Mouse (Mus musculus) thymus, postnatal 0 days (tissue): ENCODE measurements at regions not wholly inside any gene's neighbourhood (a gene's known extent, or its start where the extent isn't known, plus 50 kb on each side); places are given as distances from the start of the nearest gene placed in this dataset.
"Not testable (repeated sequence)": the region's sequence is repeated elsewhere in the genome, so short reads cannot be mapped to it uniquely, and the experiment has no call there.

ENCODE experiments used
- DNase-seq: peaks from one replicate; pipeline ENCODE4 v3.0.0-alpha.2; 2015; ENCODE audit warnings: low spot score

DNA sequence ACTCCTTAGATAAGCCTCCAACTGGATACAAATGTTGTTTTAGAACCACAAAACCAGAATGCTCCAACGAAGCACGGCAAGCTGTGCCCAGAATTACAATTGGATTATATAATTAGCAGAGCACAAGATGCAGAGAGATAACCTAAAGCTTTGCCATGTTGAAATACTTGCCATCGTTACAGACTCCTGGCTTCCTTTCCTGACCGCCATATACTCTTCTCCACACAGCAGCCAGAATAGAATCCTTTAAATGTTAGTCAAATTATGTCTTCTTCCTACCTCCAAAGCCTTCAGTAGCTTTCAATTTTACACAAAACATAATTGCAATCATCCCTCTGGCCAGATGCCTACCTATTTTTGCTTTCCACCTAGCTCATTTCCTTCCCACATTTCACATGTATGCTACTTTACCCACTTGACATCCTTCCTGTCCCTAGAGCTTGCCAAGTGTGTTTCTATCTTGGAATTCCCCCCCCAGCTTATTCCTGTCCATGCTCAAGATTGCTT, 52.8 kb upstream of the G2e3 start:
- DNase-seq, result no peak

DNA sequence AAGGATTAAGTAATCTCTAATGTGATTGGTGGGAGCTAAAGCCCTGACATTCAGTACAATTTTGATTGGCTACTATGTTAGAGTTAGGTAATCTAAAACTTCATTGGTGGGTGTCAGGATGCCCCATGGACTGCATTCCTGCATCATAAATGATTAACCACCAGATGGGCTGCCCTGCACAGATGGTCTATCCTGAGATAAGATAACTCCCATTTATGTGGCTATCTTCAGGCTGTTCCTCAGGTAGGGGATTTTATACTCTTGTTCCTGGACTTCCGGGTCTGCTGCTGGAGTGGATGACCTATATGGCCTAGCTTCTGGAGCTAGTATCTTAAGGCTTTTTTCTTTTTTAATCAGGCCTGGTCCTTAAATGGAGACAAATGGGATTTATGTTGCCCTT, 69.5 kb upstream of the G2e3 start:
- DNase-seq, result no peak

DNA sequence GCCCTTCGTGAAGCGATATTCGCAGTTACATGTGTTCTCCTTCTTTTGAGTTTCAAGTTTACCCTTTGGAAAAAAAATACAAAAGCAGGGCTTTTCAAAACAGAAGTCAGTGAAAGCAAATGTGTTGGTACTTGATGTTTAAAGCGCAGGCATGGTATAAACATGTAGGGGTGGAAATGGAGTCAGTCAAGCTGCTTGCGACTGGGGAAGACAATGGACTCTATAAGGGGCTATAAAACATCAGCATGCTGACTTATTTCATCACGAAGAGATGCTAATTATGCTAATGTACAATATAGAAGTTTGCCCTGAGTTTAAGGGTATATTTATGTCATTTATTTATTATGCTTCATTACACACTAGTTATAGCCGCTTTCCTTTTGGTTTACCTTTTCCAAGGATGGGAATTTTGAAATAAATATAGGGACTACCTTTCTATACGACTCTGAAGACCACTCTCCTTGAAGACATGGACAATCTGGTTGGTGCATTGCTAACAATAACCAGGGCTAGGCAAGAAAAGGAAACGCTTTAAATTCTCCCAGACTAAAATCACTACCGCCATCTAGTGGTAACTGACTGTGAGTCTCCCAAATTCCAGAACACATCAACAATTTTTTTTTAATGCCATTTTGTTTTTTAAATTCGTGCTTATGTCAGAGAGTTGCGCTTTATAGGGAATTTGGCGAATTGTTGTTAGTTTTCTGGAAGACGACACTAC, 71.9 kb upstream of the G2e3 start:
- peak; percentile 21 for DNase-seq

DNA sequence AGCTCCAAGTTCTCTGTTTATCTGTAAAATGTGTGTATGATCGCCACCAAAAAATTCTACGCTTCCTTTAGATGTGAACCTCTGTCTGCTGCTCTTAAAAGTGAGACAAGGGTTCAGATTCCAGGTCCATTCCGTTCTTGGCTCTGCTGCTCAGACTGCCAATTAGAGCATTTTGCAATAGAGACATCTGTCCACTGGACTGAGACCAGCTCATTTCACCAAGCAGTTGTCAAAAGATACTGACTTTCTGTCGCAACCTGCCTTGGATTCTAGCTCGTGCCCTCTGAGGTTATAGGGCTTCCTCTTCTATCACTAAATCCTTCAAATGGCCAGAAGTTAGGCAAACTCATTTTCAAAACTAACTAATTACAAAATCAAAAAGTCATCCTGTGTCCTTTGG, 74.4 kb upstream of the G2e3 start:
- DNase-seq, result no peak

DNA sequence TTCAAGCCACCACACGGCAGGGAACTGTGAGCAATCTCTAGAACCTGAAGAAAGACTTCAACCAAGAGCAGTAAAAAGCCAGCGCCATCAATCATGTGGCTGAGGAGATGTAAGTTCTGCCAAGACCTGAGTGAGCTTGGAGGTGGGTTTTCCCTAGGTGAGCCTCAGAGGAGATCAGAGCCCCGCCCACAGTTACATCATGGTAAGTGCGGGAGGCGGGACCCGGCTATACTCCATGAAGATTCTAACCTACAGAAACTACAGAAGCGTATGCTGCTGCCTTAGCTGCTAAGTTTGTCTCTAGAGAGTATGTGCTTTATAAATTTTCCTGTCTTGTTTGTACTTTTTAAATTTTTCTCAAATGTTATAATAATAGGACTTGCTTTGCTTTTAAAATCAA, 105.0 kb upstream of the G2e3 start:
- no peak for DNase-seq

DNA sequence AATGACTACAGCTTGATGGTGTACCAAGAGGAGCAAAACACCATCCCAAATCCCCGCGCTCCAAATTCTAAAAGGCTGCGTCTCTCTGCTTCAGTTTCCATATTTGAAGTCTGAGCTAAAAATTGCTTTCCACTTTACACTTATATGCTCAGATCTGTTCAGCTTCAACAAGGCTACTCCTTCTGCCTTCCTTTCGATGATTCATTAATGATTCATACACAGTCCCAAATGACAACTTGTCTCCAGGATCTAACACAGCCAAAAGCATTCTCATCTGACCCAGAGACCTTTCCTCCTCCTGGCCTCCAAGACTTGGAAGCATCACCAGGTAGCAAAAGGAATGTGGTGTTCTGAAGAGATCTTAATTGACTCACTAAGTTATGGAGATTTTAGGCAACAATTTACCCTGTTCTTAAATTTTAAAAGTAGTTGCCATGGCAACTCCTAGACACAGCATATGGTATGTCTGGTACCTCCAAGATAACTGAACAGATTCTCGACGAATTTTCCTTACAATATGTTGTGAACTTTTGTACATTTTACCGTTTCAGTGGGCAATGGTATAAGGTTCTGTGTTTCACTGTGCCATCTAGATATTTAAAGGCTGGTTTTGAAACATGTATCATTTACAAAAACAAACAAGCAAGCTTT, 106.6 kb upstream of the G2e3 start:
- DNase-seq, result no peak

DNA sequence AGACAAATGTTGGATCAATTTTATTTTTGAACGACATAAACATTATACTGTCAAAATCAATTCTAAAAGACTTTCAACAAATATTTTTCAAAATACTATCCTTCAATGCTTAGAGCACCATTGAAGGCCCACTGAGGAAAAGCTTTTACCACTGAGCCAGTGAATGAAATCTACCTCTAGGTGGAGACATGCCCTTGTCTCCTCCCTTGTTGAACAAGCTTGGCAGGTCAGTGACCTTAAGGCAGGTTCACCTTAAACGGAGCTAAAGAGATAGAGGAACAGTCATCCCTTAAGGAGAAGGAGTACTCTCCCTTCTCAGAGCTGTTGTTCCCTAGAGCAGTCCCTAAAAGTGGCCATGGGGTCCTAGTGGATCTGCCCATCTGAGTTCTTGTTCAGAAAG, 136.2 kb upstream of the G2e3 start:
- no peak for DNase-seq

DNA sequence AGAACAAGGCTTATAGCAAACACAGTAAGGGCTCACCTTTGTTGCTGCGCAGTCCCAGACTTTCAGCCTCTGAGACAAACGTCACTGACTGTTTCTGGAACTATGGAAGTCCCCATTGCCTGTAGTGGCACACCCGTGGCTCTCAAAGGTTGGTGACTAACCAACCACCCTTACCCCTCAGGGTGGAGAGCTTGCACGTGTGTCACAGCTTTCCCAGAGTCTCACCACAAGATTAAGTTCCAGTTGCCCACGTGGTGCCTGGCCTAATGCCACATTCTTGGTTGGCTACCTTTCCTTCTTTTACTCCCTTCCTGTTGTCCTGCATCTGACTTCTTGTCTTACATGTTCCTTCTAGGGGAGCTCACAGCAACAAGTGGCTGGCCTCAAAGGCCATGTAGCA, 151.6 kb upstream of the G2e3 start:
- DNase-seq, result no peak

DNA sequence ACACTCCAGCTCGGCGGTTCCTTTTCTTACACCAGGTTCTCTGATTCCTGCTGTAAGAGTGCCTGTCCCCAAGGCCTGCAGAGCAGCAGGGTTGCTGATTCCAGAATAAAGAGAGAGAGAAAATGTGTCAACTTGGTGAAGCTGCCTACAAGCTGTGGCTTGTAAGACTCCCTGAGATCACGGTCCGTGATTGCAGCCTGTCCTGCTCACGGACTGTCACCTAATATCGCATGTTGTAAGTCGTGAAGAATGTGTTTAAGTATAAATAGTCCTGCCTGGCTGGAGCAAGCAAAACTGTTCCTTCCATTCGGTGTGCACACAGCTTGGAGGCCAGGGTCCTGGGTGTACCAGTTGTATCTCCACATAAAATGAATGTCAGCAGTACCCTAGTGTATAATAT, 152.7 kb upstream of the G2e3 start:
- DNase-seq, result no peak

DNA sequence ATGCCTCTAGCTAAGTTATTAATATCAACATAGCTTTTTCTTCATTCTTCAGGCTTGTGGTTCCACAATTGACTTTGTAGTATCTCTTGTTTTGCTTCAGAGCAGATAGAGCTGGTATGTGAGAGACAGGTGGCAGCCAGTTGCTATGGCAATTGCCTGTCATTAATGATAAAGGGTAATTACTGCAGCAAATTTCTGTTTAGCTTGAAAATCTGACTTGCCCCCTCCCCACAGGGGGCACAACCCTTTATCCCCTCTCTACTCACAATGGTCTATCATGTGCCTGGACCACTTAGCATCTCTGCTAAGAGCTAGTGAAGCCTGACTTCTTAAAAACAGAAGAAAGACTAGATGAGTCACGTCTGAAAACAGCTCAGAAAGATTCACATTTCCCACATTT, 157.1 kb upstream of the G2e3 start:
- DNase-seq, result no peak

DNA sequence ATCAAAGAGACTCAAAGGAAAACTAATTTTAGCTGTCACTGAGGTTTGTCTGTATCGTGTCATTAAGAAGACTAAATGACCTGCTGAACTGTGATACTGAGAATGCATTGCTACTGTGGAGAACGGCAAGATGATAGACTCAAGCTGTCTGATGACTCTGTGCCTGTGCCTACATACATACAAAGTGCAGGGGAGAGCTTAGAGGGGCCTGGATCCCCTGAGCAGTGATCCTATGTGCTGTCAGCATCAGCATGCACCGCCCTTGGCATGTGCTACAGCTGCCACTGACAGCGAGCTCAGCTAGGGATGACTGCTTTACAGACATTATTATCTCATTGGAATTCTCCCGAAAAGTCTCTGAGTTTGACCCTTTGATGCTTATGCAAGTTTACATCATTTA, 157.7 kb upstream of the G2e3 start:
- no peak for DNase-seq

DNA sequence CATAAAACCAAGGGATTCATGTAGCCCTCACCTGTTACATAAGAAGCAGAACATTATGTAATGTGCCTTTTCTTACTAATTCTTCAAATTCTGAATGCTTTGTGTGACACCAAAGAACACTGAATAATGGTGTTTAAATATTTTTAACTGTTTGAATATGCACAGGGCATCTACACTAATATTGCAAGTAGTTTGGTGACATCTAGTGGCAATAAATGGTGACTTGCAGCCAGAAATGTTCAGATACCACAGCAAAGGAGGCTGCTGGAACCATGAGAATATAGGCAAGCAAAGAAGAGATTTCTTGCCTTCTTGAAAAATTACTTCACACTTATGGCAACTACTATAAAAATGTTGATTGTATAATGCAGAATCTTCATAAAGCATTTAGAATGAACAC, 159.6 kb upstream of the G2e3 start:
- no peak for DNase-seq

DNA sequence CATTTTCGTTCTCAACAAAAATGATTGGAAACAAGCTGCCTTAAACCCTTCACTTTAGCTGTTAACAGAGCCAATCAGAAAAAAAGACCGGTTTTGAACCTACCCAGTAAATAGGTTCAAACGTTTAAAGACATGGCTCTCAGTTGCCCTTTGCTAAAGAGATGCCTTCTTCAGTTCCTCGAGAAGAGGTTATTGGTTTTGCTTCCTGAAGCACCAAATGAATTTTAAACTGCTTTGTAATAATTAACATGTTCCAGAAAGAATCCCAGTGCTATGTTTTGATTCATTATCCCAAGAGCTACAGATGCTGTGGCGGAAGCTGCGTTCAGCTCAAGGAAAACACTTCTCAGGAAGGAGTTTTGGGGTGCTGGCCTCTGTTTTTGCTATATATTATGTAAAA, 160.1 kb upstream of the G2e3 start:
- no peak for DNase-seq

DNA sequence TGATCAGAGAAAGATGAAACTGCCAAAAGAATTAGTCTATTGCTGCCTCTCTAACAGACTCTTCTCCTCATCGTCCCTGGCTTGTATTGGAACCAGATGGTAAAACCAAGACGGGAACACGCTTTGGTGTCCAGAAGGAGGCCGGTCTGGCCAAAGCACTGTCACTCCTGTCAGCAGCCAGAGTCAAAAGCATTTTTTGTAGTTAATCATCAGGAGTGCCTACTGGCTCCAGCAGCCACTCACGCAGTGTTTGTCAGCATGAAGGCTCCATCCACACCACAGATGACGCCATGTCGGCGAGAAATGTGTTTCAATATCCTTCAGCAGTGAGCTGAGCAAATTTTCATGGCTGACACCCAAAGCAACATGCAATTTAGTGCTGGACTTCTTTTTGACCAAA, 162.1 kb upstream of the G2e3 start:
- DNase-seq, result no peak

DNA sequence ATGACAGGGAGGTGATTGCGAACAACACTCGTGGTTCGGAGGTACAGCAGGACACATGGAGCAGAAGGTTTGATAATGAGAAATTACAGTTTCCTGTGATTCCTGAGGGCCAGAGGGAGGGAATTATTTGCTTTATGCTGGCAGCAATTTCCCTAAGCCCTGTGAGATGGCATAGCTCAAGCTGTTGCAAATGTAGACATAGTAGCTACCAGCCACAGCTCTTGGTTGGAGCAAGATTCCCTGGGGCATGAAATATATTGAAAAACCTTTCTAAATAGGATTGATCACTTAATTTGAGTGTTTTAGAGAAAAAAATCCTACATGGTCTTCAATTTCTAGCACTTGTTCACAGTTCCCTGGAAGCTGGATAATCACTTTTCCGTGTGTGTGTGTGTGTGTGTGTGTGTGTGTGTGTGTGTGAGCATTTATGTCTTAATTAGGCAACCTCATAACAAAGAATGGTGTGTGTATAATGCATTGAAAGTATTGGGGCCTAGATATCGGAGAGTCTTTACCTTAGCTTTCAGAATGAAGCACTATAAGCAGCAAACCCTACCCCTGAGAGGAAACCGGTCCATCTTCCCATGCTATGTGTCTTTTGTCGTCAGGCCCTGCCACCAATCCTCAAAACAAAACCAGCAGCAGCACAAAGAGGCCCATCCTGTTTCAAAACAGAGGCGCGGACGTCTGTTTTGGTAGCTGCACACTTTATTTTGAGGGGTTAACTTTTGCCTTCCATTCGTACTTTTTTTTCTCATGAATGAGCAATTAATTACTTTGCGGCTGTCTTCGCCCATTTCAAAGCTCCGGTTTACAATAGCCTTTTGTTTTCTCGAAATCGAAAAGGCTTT, 172.7 kb upstream of the G2e3 start:
- DNase-seq, result no peak

DNA sequence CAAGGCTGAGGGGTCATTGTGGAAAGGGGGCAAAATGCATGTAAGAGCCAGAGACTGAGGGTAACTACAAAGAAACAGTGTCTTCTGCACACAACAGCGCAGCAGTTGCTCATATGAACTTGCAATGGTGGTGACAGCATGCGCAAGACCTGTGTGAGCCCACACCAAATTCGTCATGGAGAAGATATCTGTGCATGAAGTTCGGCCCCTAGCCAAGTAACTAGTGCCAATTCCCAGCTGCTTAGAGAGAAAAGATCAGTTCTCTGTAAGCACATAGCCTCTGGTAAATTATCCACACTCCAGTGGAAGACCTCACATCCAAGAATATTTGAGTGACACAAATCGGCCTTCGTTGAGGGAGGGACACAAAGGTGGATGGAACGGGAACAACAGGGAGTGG, 182.7 kb upstream of the G2e3 start:
- DNase-seq, result no peak

DNA sequence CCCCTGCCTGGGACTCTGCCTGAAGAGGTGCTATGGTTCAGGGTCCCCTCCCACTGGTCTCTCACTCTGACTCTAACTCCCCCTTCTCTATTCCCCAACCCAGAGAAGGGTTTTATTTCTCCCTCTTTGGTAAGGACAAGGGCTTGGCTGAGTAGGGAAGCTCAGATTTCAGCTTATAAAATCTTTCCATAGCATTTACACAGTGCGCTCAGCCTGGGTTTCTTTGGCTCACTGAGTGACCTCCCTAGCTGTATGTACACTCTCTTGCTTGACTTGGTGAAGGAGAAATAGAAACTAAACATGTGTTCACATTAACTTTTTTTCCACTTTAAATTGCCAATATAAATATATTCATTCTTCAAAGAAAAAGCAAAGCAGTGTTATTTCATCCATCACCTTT, 186.9 kb upstream of the G2e3 start:
- no peak for DNase-seq

DNA sequence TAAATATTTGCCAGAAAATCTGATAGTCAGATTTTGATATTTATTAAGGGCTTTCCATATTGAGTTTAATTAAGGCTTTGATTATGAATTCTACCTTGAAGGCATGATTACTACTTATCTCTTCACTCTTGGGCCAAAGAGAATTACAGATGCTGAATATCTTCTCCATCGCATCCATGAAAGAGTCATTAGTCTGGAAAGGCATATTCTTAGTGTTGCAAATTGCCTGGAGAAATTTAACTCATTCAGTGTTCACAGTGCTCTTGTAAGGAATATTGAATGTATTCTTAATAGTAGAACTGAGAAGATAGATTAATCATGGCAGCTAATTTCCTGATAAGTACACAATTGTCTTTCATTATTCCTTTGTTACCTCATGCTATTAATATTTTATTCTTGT, 187.7 kb upstream of the G2e3 start:
- no peak for DNase-seq

DNA sequence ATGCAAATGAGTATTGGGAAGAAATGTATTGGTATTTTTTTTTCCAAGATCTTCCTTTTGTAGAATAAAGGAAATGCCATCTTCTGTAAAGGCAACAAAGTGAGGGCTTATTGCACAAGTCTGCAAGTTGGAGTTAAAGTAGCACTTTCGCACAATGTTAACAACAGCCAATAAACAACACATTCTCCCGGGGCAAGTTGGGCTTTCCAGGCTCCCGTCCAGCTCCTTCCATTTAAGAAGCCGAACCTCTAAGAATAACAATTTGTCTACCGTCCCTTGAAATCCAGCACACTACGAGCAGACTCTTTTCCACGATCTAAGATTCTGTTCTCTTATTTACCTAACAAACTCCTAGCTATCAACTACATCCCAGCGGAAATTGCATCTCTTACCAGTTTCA, 199.9 kb upstream of the G2e3 start:
- DNase-seq, result no peak

DNA sequence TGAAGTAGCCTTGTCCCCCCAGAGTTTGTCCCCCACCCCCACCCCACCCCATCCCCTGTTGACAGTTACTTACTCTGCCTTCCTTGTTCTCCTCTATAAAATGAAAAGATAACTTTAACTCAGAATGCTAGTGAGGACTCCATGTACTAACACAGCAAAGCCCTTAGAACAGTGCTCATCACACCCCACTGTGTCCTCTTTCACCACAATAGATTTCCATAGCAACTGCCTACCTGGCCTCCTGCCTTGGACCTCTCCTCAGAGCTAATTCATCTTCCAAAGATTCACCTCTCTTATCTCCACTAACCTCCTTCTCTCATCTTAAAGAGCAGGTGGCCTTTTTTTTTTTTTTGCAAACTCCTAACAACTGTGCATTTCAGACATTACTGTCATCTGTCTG, 204.0 kb upstream of the G2e3 start:
- no peak for DNase-seq

DNA sequence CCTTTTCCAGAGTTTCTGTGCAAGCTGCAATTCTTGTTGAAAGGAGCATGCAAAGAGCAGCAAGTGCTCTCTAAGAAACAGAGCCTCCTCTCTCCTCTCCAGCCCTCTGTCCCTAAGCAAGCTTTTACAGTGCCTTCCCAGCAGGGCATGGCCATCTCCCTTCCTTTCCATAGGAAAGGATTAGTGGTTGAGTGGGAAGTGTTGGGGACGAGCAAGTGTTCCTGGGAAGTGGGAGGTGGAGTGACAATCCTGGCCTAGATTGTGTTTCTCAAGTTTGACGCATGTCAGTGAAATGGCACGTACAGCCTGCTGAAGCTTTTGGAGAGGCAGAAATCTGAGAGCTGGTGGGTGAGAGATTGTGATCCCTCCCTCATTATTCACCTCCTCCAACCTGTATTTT, 204.7 kb upstream of the G2e3 start:
- no peak for DNase-seq

DNA sequence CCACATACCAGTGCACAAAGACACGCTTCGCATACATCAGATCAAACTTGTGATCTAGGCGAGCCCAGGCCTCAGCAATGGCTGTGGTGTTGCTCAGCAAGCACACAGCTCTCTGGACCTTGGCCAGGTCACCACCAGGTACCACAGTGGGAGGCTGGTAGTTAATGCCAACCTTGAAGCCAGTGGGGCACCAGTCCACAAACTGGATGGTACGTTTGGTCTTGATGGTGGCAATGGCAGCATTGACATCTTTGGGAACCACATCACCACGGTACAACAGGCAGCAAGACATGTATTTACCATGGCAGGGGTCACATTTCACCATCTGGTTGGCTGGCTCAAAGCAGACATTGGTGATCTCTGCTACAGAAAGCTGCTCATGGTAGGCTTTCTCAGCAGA, 214.2 kb upstream of the G2e3 start:
- not testable (repeated sequence) for DNase-seq
